Mouse (Mus musculus) heart, adult 2 months (tissue): ENCODE results near the gene Cst6.
"Not testable (repeated sequence)": the region's sequence is repeated elsewhere in the genome, so short reads cannot be mapped to it uniquely, and the experiment has no call there.

Source experiments
- CTCF ChIP-seq: fragments of 200-600 bp; IDR thresholded peaks from 2 replicates; pipeline ENCODE4 v1.8.1; 2022; ENCODE audit warnings: antibody characterized with exemption, mild to moderate bottlenecking, moderate library complexity
- EP300 ChIP-seq: fragments of 200-500 bp; IDR thresholded peaks from 2 replicates; pipeline ENCODE4 v1.6.1; 2011; ENCODE audit warnings: low read depth, low read length, control low read depth; ENCODE audit not compliant: insufficient read depth
- POLR2A ChIP-seq: fragments of 200-500 bp; IDR thresholded peaks from 2 replicates; pipeline ENCODE4 v1.6.1; 2011; ENCODE audit warnings: mild to moderate bottlenecking, low read depth, low read length, control low read depth; ENCODE audit not compliant: insufficient read depth

DNA sequence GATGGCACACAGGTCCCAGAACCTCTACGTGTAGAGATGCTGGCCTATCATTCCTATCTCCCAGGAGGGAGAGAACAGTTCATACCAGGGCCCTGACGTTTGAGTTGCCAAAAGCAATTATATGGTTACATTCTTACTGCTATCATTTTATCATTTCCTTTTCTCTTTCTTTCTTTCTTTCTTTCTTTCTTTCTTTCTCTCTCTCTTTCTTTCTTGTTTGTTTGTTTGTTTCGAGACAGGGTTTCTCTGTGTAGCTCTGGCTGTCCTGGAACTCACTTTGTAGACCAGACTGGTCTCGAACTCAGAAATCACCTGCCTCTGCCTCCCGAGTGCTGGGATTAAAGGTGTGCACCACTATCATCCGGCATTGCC, at the start of gene Cst6:
- not testable (repeated sequence) for TF ChIP-seq POLR2A, CTCF, EP300
